Mouse (Mus musculus): ENCODE data around the gene Osbpl8. TPM values are rescaled to one million over a fixed set of nuclear protein-coding genes. Genes with fewer than 3 reads are reported as not detected.
"Not testable (repeated sequence)": the region's sequence is repeated elsewhere in the genome, so short reads cannot be mapped to it uniquely, and the experiment has no call there.

Gene Osbpl8
- total and polyA plus RNA-seq, 2 experiments, result 3.7 to 30.0 TPM

GRCm38 (mm10) chr10:111196191-111196590 lies 31.6 kb downstream of the Osbpl8 start:
- no peaks in the 10 kb centered on the region for H3K36me3 ChIP-seq (ENCODE audit: control insufficient read depth, insufficient read depth, low read length)
- no peak for TF ChIP-seq CTCF (IDR thresholded peaks at IDR 0.05; ENCODE audit: low read depth, low read length)
- no peak for TF ChIP-seq POLR2A (IDR thresholded peaks at IDR 0.05; ENCODE audit: extremely low read depth, insufficient read depth, low read length)
- H3K4me1 ChIP-seq (ENCODE audit: control insufficient read depth, insufficient read depth, low read length), result peaks cover 28% of the 10 kb centered on the region
- peaks cover 49% of the 10 kb centered on the region for H3K79me2 ChIP-seq (ENCODE audit: control insufficient read depth, insufficient read depth, low read length)
- H3K27ac ChIP-seq (replicated peaks; ENCODE audit: insufficient read depth, low read depth, low read length), result no peak overlapping the region
- H3K27me3 ChIP-seq (ENCODE audit: control insufficient read depth, insufficient read depth, low read length), result no peaks in the 10 kb centered on the region
- no peak overlapping the region for H3K9ac ChIP-seq (ENCODE audit: low read depth, low read length)
- WGBS, result 90% methylated on average over 2 of the region's 2 CpGs
- H3K4me3 ChIP-seq (ENCODE audit: insufficient read depth, low read depth, low read length), result no peak overlapping the region
- no peak for DNase-seq (ENCODE audit: extremely low read depth, low read depth, low spot score)

DNA sequence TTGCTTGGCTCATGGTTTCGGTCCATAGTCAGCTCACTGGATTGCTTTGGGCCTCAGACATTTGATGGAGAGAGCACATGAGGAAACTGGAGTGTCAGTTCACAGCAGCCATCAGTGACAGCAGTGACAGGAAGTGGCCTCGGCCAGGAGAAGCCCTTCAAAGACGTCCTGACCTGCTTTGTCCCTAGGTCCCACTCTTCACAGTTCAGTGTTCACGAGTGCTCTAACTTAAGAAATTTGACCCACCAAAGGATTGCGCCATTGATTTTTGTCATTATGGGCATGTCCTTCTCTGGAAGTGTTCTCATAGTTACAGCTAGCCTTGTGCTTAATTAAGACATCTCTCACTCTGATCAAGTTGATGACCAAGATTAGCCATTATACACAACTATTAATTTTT lies 34.2 kb downstream of the Osbpl8 start:
- not testable (repeated sequence) for H3K9ac ChIP-seq (ENCODE audit: low read depth, low read length); H3K36me3 ChIP-seq (ENCODE audit: control insufficient read depth, insufficient read depth, low read length); H3K27me3 ChIP-seq (ENCODE audit: control insufficient read depth, insufficient read depth, low read length); H3K4me3 ChIP-seq (ENCODE audit: insufficient read depth, low read depth, low read length)
- Histone ChIP-seq H3K4me1 (ENCODE audit: control insufficient read depth, insufficient read depth, low read length) (peaks cover 34% of the 10 kb centered on the region), H3K79me2 (ENCODE audit: control insufficient read depth, insufficient read depth, low read length) (peaks cover 50% of the 10 kb centered on the region), H3K27ac (replicated peaks; ENCODE audit: insufficient read depth, low read depth, low read length) (peak overlapping the region; percentile 64)
- 52% methylated on average over 5 of the region's 5 CpGs for WGBS
- DNase-seq (ENCODE audit: extremely low read depth, low read depth, low spot score), result peak; percentile 34

GRCm38 (mm10) chr10:111201120-111201519 lies 36.6 kb downstream of the Osbpl8 start:
- no peak overlapping the region for H3K4me3 ChIP-seq (ENCODE audit: insufficient read depth, low read depth, low read length)
- H3K27ac ChIP-seq (replicated peaks; ENCODE audit: insufficient read depth, low read depth, low read length), result peak overlapping the region; percentile 89
- peak; percentile 72 for DNase-seq (ENCODE audit: extremely low read depth, low read depth, low spot score)
- no peak for TF ChIP-seq CTCF (IDR thresholded peaks at IDR 0.05; ENCODE audit: low read depth, low read length)
- no peak for TF ChIP-seq POLR2A (IDR thresholded peaks at IDR 0.05; ENCODE audit: extremely low read depth, insufficient read depth, low read length)
- peaks cover 46% of the 10 kb centered on the region for H3K4me1 ChIP-seq (ENCODE audit: control insufficient read depth, insufficient read depth, low read length)
- H3K79me2 ChIP-seq (ENCODE audit: control insufficient read depth, insufficient read depth, low read length), result peaks cover 32% of the 10 kb centered on the region
- H3K36me3 ChIP-seq (ENCODE audit: control insufficient read depth, insufficient read depth, low read length), result no peaks in the 10 kb centered on the region
- H3K27me3 ChIP-seq (ENCODE audit: control insufficient read depth, insufficient read depth, low read length), result no peaks in the 10 kb centered on the region
- 36% methylated on average over 7 of the region's 7 CpGs for WGBS
- peak overlapping the region; percentile 63 for H3K9ac ChIP-seq (ENCODE audit: low read depth, low read length)

- Histone ChIP-seq H3K9ac (ENCODE audit: low read depth, low read length) (peak overlapping the region; percentile 56; the same call in 1 of the 2 replicates), H3K36me3 (ENCODE audit: control insufficient read depth, insufficient read depth, low read length) (no peaks in the 10 kb centered on the region), H3K79me2 (ENCODE audit: control insufficient read depth, insufficient read depth, low read length) (peaks cover 27% of the 10 kb centered on the region), H3K4me1 (ENCODE audit: control insufficient read depth, insufficient read depth, low read length) (peaks cover 46% of the 10 kb centered on the region), H3K27me3 (ENCODE audit: control insufficient read depth, insufficient read depth, low read length) (no peaks in the 10 kb centered on the region), H3K27ac (replicated peaks; ENCODE audit: insufficient read depth, low read depth, low read length) (peak overlapping the region; percentile 89), H3K4me3 (ENCODE audit: insufficient read depth, low read depth, low read length) (no peak overlapping the region)
- peak; percentile 98 for DNase-seq (ENCODE audit: extremely low read depth, low read depth, low spot score)
- WGBS, result 26% methylated on average over 4 of the region's 4 CpGs
- TF ChIP-seq CTCF (IDR thresholded peaks at IDR 0.05; ENCODE audit: low read depth, low read length) (no peak), POLR2A (IDR thresholded peaks at IDR 0.05; ENCODE audit: extremely low read depth, insufficient read depth, low read length) (no peak)
These were observed 37.1 kb downstream of the Osbpl8 start for GRCm38 (mm10) chr10:111201666-111202065.

DNA sequence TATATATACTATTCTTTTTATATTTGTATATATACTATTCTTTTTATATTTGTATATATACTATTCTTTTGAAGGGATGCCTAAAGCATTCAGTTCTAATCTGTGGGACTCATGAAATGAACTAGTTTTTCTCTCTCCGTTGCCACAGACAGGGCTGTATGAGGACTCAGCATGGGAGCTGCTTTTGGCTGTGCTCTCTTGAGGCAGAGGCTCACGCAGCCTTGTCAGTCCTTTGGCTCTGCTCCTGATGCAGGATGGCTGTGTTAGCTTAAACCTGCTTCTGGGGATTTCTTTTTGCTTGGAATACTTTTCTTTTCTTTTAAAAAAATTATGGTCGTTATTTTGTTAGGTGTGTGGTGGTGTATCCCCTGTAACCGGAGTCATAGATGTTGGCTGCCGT lies 39.5 kb downstream of the Osbpl8 start:
- TF ChIP-seq POLR2A (IDR thresholded peaks at IDR 0.05; ENCODE audit: extremely low read depth, insufficient read depth, low read length), result no peak
- no peak for TF ChIP-seq CTCF (IDR thresholded peaks at IDR 0.05; ENCODE audit: low read depth, low read length)
- WGBS, result 71% methylated on average over 5 of the region's 5 CpGs
- Histone ChIP-seq H3K36me3 (ENCODE audit: control insufficient read depth, insufficient read depth, low read length) (no peaks in the 10 kb centered on the region), H3K27me3 (ENCODE audit: control insufficient read depth, insufficient read depth, low read length) (no peaks in the 10 kb centered on the region), H3K4me3 (ENCODE audit: insufficient read depth, low read depth, low read length) (no peak overlapping the region), H3K27ac (replicated peaks; ENCODE audit: insufficient read depth, low read depth, low read length) (peak overlapping the region; percentile 3; the same call in 1 of the 2 replicates), H3K4me1 (ENCODE audit: control insufficient read depth, insufficient read depth, low read length) (peaks cover 46% of the 10 kb centered on the region), H3K9ac (ENCODE audit: low read depth, low read length) (no peak overlapping the region), H3K79me2 (ENCODE audit: control insufficient read depth, insufficient read depth, low read length) (peaks cover 30% of the 10 kb centered on the region)
- peak; percentile 45 for DNase-seq (ENCODE audit: extremely low read depth, low read depth, low spot score)

DNA sequence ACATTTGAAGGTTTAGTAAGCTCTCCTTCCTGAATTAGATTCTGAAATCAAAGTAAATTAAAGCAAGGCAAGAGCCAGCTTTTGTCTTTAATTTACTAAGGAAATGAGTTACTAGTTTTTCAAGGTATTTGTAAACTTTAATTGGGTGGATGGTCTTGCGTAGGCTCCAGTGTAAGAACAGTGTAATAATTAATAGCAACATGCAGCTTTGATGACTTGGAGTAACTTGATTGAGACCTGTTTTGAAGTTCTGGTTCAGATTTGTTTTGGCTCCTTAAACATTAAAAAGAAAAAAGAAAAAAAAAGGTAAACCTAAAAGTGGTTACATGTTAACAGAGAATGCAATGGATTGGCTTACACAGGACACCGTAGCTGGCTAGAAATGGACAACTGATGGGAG lies 40.9 kb downstream of the Osbpl8 start:
- H3K9ac ChIP-seq (ENCODE audit: low read depth, low read length), result no peak overlapping the region

More for the DNA sequence above, 40.9 kb downstream of the Osbpl8 start:
- Histone ChIP-seq H3K79me2 (ENCODE audit: control insufficient read depth, insufficient read depth, low read length) (peaks cover 21% of the 10 kb centered on the region), H3K4me3 (ENCODE audit: insufficient read depth, low read depth, low read length) (no peak overlapping the region), H3K27ac (replicated peaks; ENCODE audit: insufficient read depth, low read depth, low read length) (peak overlapping the region; percentile 49), H3K4me1 (ENCODE audit: control insufficient read depth, insufficient read depth, low read length) (peaks cover 37% of the 10 kb centered on the region), H3K27me3 (ENCODE audit: control insufficient read depth, insufficient read depth, low read length) (no peaks in the 10 kb centered on the region), H3K36me3 (ENCODE audit: control insufficient read depth, insufficient read depth, low read length) (no peaks in the 10 kb centered on the region)
- 25% methylated on average over 2 of the region's 2 CpGs for WGBS
- peak; percentile 78 for DNase-seq (ENCODE audit: extremely low read depth, low read depth, low spot score)
- TF ChIP-seq CTCF (IDR thresholded peaks at IDR 0.05; ENCODE audit: low read depth, low read length) (no peak), POLR2A (IDR thresholded peaks at IDR 0.05; ENCODE audit: extremely low read depth, insufficient read depth, low read length) (no peak)

Data from liver, adult 2 months (tissue).